Mouse (Mus musculus) embryo, embryonic 10.5 days (tissue): Measurements from ENCODE around the gene Gm20683.

ENCODE experiments used
- DNase-seq: peaks from one replicate; pipeline ENCODE4 v3.0.0-alpha.2; 2015; ENCODE audit warnings: low spot score

Gene Gm20683

GRCm38 (mm10) chr17:25841117-25841880, at the start of gene Gm20683:
Gm20683 (minus strand) TSS chr17:25841763.
- DNase-seq = no peak

GRCm38 (mm10) chr17:25888837-25889236, 47.3 kb upstream of the Gm20683 start:
- DNase-seq = no peak

GRCm38 (mm10) chr17:25887467-25887866, 45.9 kb upstream of the Gm20683 start:
- no peak for DNase-seq

GRCm38 (mm10) chr17:25886806-25887205, 45.2 kb upstream of the Gm20683 start:
- no peak for DNase-seq

GRCm38 (mm10) chr17:25885636-25886035, 44.1 kb upstream of the Gm20683 start:
- DNase-seq = peak; percentile 53

GRCm38 (mm10) chr17:25883824-25884223, 42.3 kb upstream of the Gm20683 start:
- no peak for DNase-seq

GRCm38 (mm10) chr17:25883268-25883667, 41.7 kb upstream of the Gm20683 start:
- DNase-seq = no peak

GRCm38 (mm10) chr17:25882306-25882705, 40.7 kb upstream of the Gm20683 start:
- peak; percentile 44 for DNase-seq

- DNase-seq = peak; percentile 79
These were observed 40.1 kb upstream of the Gm20683 start for GRCm38 (mm10) chr17:25881691-25882090.

- peak; percentile 94 for DNase-seq
These were observed 39.5 kb upstream of the Gm20683 start for GRCm38 (mm10) chr17:25880913-25881641.

- DNase-seq = peak; percentile 84
These were observed 38.8 kb upstream of the Gm20683 start, which contains the start of gene Wfikkn1 for GRCm38 (mm10) chr17:25880196-25880910. Wfikkn1 (minus strand) TSS chr17:25880858.

GRCm38 (mm10) chr17:25879750-25880149, 38.2 kb upstream of the Gm20683 start:
- DNase-seq = no peak

GRCm38 (mm10) chr17:25879261-25879660, 37.7 kb upstream of the Gm20683 start:
- DNase-seq = peak; percentile 75

- no peak for DNase-seq
These were observed 37.1 kb upstream of the Gm20683 start for GRCm38 (mm10) chr17:25878611-25879180.

GRCm38 (mm10) chr17:25877741-25878610, 36.4 kb upstream of the Gm20683 start:
- no peak for DNase-seq

- no peak for DNase-seq
These were observed 35.5 kb upstream of the Gm20683 start for GRCm38 (mm10) chr17:25877025-25877424.

- peak; percentile 13 for DNase-seq
These were observed 34.9 kb upstream of the Gm20683 start for GRCm38 (mm10) chr17:25876347-25876915.

- DNase-seq = peak; percentile 94
These were observed 33.9 kb upstream of the Gm20683 start for GRCm38 (mm10) chr17:25875171-25876136.

GRCm38 (mm10) chr17:25874721-25875170, 33.2 kb upstream of the Gm20683 start, which contains the start of gene Mettl26:
Mettl26 (plus strand) TSS chr17:25875074.
- peak; percentile 97 for DNase-seq
